ENCODE assay signal across 13 mouse cellular contexts in the genomic region with DNA sequence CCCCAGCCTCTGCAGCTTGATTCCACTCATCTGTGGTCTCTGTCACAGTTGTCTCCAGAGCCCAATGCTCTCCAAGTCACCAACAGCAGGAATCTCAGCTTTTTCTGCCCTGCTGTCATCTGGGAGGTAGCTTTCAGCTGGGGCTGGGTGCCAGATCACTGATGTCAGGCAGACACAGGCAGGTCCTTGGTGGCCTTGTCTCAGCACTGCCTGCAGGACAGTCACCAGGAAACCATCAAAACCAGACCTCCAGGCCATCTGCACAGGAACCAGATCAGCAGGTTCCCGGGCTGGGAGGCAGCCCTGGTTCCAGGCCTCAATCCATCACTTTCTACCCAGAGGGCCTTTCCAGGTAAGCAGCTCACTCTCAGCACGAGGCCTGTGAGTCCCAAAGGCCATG. TPM values are rescaled to one million over a fixed set of nuclear protein-coding genes. Genes with fewer than 3 reads are reported as not detected.
DNase-seq lines count a peak whose midpoint lies in the region; ATAC-seq lines count a peak whose summit lies in the region.
"Had no signal": no experiment of that assay in that cellular context is flagged by ENCODE, and none has a peak within 500 bp of the region (broad histone marks: within the 10 kb centered on the region; RNA-seq: fewer than 3 reads in every experiment).

No protein-coding gene starts in this region.

- H3K4me3 ChIP-seq in kidney, embryonic 16.5 days (ENCODE audit: low read length) = no peak overlapping the region
- H3K4me3 ChIP-seq: limb, embryonic 12.5 days; midbrain, embryonic 15.5 days had no signal

- no peaks in the 10 kb centered on the region for H3K9me3 ChIP-seq in kidney, embryonic 16.5 days (ENCODE audit: low read length)
- H3K9me3 ChIP-seq: limb, embryonic 12.5 days; midbrain, embryonic 15.5 days had no signal

- H3K36me3 ChIP-seq in kidney, embryonic 16.5 days (ENCODE audit: insufficient read depth, low read length) = no peaks in the 10 kb centered on the region
- H3K36me3 ChIP-seq: limb, embryonic 12.5 days; midbrain, embryonic 15.5 days had no signal

- H3K9ac ChIP-seq in kidney, embryonic 16.5 days (replicated peaks; ENCODE audit: low read length) = no peak overlapping the region
- H3K9ac ChIP-seq: limb, embryonic 12.5 days; midbrain, embryonic 15.5 days had no signal

- no peak for ATAC-seq in kidney, embryonic 16.5 days (ENCODE audit: low FRiP score, low TSS enrichment)
- ATAC-seq in erythroblast, adult 5-6 weeks (replicated peaks; ENCODE audit: low FRiP score, poor library complexity, severe bottlenecking) = no peak
- ATAC-seq: hindbrain, embryonic 16.5 days; midbrain, embryonic 15.5 days had no signal

- WGBS in kidney, embryonic 16.5 days = 41% methylated on average over 2 of the region's 2 CpGs

- peak; percentile 86 to 87 for DNase-seq in adrenal gland, adult (ENCODE audit: inconsistent age in 2 of 2, low spot score in 1 of 2)
- DNase-seq in adrenal gland, postnatal 4 days (ENCODE audit: low spot score in 2 of 2) = no peak
- no peak for DNase-seq in kidney, adult 9 months
- DNase-seq in adrenal gland, adult 8-10 months = peak; percentile 70
- peak; percentile 72 for DNase-seq in cerebellum, adult 9-11 months
- DNase-seq in right cerebral cortex, adult 2 months (ENCODE audit: low spot score in 2 of 2) = no peak
- DNase-seq: right cerebral cortex, postnatal 25 days had no signal

- H3K27me3 ChIP-seq in kidney, embryonic 16.5 days (ENCODE audit: insufficient read depth, low read length) = no peaks in the 10 kb centered on the region
- H3K27me3 ChIP-seq: limb, embryonic 12.5 days; midbrain, embryonic 15.5 days had no signal

- H3K4me1 ChIP-seq in kidney, embryonic 16.5 days (ENCODE audit: insufficient read depth, low read length) = peaks cover 52% of the 10 kb centered on the region
- H3K4me1 ChIP-seq: midbrain, embryonic 15.5 days had no signal

- H3K27ac ChIP-seq in kidney, embryonic 16.5 days (ENCODE audit: low read length) = peak overlapping the region; percentile 20; the same call in 1 of the 2 replicates
- H3K27ac ChIP-seq: limb, embryonic 12.5 days; midbrain, embryonic 15.5 days; stomach, postnatal 0 days had no signal

- no peak overlapping the region for H3K4me2 ChIP-seq in kidney, embryonic 16.5 days (replicated peaks; ENCODE audit: low read depth, low read length)
- H3K4me2 ChIP-seq: limb, embryonic 12.5 days; midbrain, embryonic 15.5 days had no signal

RNA-seq across cellular contexts. Expression of gene Rab20, which starts 16.7 kb away (rescaled TPM):
- total RNA-seq in adrenal gland, postnatal 4 days (2021) = 10 to 100 TPM in 1 of 2 experiments, 1 to 10 TPM in 1; 8.7 to 10.9 TPM
- polyA plus RNA-seq in kidney, embryonic 16.5 days (2015; fragmentation: Nextera tagmentation; extraction: Ambion mirVana) = 30.6 and 37.3 TPM in 2 replicates
- 10 to 100 TPM in 2 of 4 experiments, 1 to 10 TPM in 2; 9.2 to 14.0 (median 10.8) TPM for total RNA-seq in adrenal gland, adult 8-10 months (2022)
- 0.63 and 4.8 TPM in 2 replicates for total RNA-seq in erythroblast, adult 5-6 weeks (2015; ENCODE audit: low replicate concordance)
- 1.5 and 4.4 TPM in 2 replicates for total RNA-seq in erythroblast, adult 5-6 weeks (2017; ENCODE audit: low replicate concordance)

RNA-seq across cellular contexts. Expression of gene Naxd, which starts 35.5 kb away (rescaled TPM):
- 10 to 100 TPM; 74.2 to 77.2 TPM for total RNA-seq in adrenal gland, postnatal 4 days (2021)
- 125 and 132 TPM in 2 replicates for polyA plus RNA-seq in kidney, embryonic 16.5 days (2015; fragmentation: Nextera tagmentation; extraction: Ambion mirVana)
- total RNA-seq in adrenal gland, adult 8-10 months (2022) = 10 to 100 TPM; 73.9 to 84.5 (median 77.5) TPM
- 11.0 and 14.8 TPM in 2 replicates for total RNA-seq in erythroblast, adult 5-6 weeks (2015; ENCODE audit: low replicate concordance)
- 11.7 and 13.9 TPM in 2 replicates for total RNA-seq in erythroblast, adult 5-6 weeks (2017; ENCODE audit: low replicate concordance)

Comparison
In these comparisons a context has a peak if more than half of its experiments do, and no peak if none do; other contexts are left out.
1. DNase-seq: peak in adrenal gland, adult (2 of 2), adrenal gland, adult 8-10 months (single experiment) and cerebellum, adult 9-11 months (single experiment); none in adrenal gland, postnatal 4 days (0 of 2), kidney, adult 9 months (single experiment) and right cerebral cortex, adult 2 months (0 of 2).
2. RNA of gene Naxd, which starts 35.5 kb away (total RNA-seq): 73.9 to 84.5 TPM in adrenal gland, adult 8-10 months and 74.2 to 77.2 TPM in adrenal gland, postnatal 4 days; 11.0 to 14.8 TPM in erythroblast, adult 5-6 weeks; every median in the first group is over 4 times any median in the second.